Mouse (Mus musculus): ENCODE measurements around the gene Zfp84. TPM values are rescaled to one million over a fixed set of nuclear protein-coding genes. Genes with fewer than 3 reads are reported as not detected.
A peak's percentile ranks its signal among the peaks of the same experiment; 100 is the strongest.

Gene Zfp84
- 4.7 and 6.1 TPM in 2 replicates for polyA plus RNA-seq (2021; fragmentation: Nextera tagmentation)
- long read RNA-seq, experiment 1, full-length matches to known transcripts, result 11 of 16 reads
- long read RNA-seq, experiment 1, partial matches to known transcripts, result 1 of 16 reads
- long read RNA-seq, experiment 1, other reads (novel, unspliced or antisense), result 4 of 16 reads
- long read RNA-seq, experiment 2, full-length matches to known transcripts, result 32 of 37 reads
- long read RNA-seq, experiment 2, partial matches to known transcripts, result 1 of 37 reads
- long read RNA-seq, experiment 2, other reads (novel, unspliced or antisense), result 4 of 37 reads

GRCm38 (mm10) chr7:29768090-29768900, at the start of gene Zfp84:
Gene Zfp84, plus strand, starts transcription at chr7:29768552.

GRCm38 (mm10) chr7:29726860-29727259, 41.5 kb upstream of the Zfp84 start, which contains the start of gene Catsperg2:
Gene Catsperg2, minus strand, starts transcription at chr7:29727032.

GRCm38 (mm10) chr7:29783871-29784551, 15.7 kb downstream of the Zfp84 start, which contains the start of gene Zfp30:
Gene Zfp30, plus strand, starts transcription at chr7:29783998.

GRCm38 (mm10) chr7:29815910-29816429, 47.6 kb downstream of the Zfp84 start, which contains the start of gene Zfp790:
Gene Zfp790, plus strand, starts transcription at chr7:29816114.

Small RNA genes within 50 kb of the gene (microRNA-seq; reads per million reads assigned to microRNA genes)
- gene Mir1964, result 8.4 reads per million, percentile 28 among the genes with 10 or more reads in this experiment

Other genes starting within 250 kb of the Zfp84 start
- 38.4 and 41.6 TPM in 2 replicates for gene Sipa1l3, start 249.9 kb upstream of the Zfp84 start, polyA plus RNA-seq (2021; fragmentation: Nextera tagmentation)
- not detected in 2 replicates for gene Catsperg2, start 41.5 kb upstream of the Zfp84 start, polyA plus RNA-seq (2021; fragmentation: Nextera tagmentation)
- gene Zfp30, start 15.4 kb downstream of the Zfp84 start, polyA plus RNA-seq (2021; fragmentation: Nextera tagmentation), result 7.3 and 7.5 TPM in 2 replicates
- 3.3 and 5.3 TPM in 2 replicates for gene Zfp790, start 47.6 kb downstream of the Zfp84 start, polyA plus RNA-seq (2021; fragmentation: Nextera tagmentation)
- 5.9 and 6.1 TPM in 2 replicates for gene Zfp940, start 85.1 kb downstream of the Zfp84 start, polyA plus RNA-seq (2021; fragmentation: Nextera tagmentation)
- gene Zfp420, start 91.4 kb downstream of the Zfp84 start, polyA plus RNA-seq (2021; fragmentation: Nextera tagmentation), result 6.0 and 7.3 TPM in 2 replicates
- gene Zfp27, start 138.0 kb downstream of the Zfp84 start, polyA plus RNA-seq (2021; fragmentation: Nextera tagmentation), result 8.4 and 9.5 TPM in 2 replicates
- gene Zfp383, start 139.7 kb downstream of the Zfp84 start, polyA plus RNA-seq (2021; fragmentation: Nextera tagmentation), result 1.1 and 1.2 TPM in 2 replicates
- gene Zfp74, start 185.5 kb downstream of the Zfp84 start, polyA plus RNA-seq (2021; fragmentation: Nextera tagmentation), result 10.0 TPM in 2 replicates
- 0.23 and 0.29 TPM in 2 replicates for gene Zfp568, start 215.4 kb downstream of the Zfp84 start, polyA plus RNA-seq (2021; fragmentation: Nextera tagmentation)